Mouse (Mus musculus) v-Abl transformed pro-B cells (cell line): ENCODE measurements around the gene Lypd6.

Experiments
- in situ Hi-C, 2 experiments: fragments of 400-800 bp; cut with MboI; formaldehyde crosslinking; loops; one replicate each; pipeline ENCODE4 v1.15.1; 2025; ENCODE audit not compliant: unreplicated experiment in 2 of 2

The Lypd6 gene

DNA sequence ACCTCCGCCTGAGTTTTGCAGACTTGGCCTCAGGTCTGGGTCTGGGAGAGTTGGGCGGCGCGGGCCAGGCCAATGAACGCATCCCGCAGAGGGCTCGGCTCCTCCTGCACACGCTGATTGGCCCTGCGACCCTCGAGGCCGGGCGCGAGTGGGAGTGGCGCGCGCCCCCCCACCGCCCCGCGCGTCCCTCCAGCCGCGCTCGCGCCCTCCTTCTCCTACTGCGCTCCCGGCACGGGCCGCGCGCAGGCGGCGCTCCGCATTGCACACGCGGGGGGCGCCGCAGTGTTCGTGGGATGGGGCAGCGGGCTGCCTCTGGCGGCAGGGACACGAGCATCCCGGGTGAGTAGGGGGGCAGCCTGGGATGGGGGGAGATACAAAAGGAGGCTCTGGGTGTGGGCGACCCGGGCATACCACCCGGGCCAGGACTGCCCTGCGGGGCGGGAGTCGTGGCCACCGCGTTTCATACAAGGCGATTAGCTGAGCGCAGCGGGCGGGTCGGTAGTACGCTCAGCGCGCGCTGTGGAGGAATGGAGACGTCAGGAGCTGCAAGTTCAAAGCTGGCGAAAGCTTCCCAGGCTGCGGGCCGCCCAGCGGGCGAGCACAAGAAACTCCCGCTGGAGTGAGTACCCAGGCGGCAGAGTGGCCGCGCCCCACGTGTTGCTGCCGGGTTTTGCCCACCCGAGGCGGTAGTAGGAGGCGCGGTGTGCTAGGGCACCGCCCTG lies at the start of gene Lypd6:
Gene Lypd6 (plus strand): TSS at position 184 of the 722 bp plus-strand sequence.
- in situ Hi-C loops, result no loop called here

- in situ Hi-C loops, result no loop called here
Measured at GRCm38 (mm10) chr2:50019477-50019876, 46.8 kb upstream of the Lypd6 start.

DNA sequence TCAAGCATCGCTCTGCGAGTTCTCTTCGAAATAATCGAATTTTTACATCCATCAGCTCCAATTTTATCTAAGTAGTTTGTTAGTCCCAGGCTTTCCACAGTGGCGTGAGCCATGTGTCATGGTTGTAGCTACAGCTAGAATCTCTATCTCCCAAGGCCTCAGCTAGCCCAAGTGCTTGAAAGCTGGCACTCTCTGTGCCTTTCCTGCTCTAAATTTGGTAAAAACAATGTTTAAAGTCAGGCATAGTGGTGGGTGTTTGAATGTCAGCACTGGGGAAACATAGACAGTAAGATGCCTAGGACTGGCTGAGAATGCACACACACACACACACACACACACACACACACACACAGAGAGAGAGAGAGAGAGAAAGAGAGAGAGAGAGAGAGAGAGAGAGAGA lies 40.7 kb upstream of the Lypd6 start:
- in situ Hi-C loops, result no loop called here

DNA sequence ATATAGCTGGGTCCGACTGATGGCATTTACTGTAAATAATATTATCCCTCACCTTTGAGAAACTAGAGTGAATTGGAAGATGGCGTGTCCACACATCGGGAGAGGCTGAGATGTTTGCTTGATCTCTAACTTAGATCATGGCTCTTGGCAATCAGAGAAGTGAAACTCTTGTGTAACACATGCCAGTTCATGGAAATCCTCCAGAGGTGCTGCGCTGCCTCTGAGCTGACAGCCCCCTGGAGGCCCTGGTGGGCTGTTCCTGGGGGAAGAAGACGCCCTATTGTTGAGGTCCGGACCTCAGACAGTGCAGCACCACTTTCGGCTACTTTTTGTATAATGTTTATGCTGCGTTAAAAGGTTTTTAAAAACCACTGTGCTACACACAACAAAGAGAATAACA lies 37.3 kb upstream of the Lypd6 start:
- in situ Hi-C loops, result no loop called here

DNA sequence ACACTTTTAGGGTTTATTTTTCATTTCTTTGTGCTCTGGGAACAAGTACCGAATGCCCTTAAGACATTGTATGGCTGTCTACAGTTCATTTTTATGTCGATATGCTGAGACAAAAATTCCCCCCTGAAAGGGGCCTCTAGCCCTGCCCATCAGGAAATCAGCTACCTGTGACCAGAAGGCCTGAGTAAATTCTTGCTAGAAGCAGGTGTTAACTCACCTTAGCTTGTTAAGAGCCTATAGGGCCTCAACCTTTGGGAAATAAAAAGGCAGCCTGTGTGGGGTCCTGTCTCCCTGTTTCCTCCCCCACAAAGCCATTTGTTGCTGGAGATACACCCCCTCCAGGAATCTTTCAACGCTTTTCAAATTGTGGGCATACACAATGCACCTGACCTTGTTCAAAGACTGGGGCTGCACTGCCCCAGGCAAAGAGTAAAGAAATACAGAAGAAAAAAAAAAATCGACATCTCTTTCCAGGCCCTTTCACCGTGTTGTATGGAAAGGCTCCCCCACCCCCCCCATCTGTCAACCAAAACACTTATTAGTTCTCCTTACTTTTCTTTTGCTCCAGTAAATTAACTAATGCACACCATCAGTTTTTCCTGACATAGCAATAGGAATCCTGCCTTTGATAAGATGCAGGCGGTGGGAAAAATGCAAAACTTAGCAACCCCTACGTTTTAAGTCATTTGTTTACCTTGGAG lies 21.9 kb upstream of the Lypd6 start:
- in situ Hi-C loops, result no loop called here

DNA sequence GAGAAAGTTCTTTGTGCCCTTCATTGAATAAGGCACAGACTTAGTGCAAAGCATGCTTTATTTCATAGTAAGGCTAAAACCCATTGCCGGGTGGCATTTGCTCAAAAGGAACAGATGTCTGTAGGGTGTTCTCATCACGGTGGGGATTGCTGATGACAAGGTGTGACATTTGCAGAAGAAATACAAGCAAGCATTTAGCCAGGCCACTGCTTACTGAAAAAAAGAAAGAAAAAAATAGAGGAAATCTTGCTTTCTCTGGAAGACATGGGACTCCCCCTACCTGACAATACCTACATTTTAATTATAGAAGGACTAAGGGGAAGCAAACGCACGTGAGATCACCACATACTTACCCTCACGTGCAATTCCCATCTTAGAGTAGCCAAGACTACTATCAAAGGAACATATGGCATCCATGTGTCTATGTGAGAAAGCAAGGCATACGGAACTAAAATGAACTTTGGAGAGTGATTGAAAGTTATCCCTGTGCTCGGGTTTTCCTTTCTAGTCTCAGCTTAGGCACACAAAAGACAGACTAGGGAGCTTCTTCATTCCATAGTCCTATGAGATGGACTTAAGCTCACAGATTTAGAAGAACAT lies 21.3 kb upstream of the Lypd6 start:
- in situ Hi-C loops, result no loop called here

DNA sequence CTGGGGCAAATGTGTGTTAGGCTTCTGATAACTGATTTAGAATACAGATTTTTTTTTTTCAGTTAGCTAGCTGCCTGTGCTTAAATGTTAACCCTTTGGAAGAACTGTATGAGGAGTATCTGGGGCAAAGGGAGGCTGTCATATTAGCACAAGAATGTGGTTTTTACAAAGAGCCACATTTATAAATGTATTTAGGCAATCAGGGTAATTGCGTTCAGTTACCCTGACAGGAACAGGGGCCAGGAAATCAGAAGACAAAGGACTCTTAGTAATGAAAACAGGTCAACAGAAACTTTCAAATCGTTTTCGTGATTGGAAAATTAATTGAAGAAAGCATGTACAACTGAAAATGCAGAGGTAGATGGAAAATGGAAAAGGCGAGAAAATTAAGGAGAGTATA lies 20.4 kb upstream of the Lypd6 start:
- in situ Hi-C loops, result no loop called here

DNA sequence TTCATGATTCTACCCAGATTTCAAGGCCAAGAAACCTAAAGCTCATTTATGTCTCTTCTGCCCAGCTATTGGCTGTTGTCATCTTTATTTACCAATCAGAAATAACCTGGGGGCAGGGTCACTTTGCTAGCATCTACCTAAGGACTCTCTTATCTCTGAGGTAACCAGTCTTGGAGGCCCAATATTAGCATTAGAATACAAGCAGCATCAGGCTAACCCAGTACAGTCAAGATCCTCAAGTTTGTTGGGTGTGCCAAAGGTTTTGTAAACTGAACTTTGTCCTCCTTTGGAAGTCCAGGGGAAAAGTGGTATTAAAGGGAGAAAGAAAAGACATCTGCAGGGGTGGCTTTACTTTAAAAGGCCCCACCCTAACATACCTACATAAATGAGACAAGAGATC lies 17.8 kb upstream of the Lypd6 start:
- in situ Hi-C loops, result no loop called here

DNA sequence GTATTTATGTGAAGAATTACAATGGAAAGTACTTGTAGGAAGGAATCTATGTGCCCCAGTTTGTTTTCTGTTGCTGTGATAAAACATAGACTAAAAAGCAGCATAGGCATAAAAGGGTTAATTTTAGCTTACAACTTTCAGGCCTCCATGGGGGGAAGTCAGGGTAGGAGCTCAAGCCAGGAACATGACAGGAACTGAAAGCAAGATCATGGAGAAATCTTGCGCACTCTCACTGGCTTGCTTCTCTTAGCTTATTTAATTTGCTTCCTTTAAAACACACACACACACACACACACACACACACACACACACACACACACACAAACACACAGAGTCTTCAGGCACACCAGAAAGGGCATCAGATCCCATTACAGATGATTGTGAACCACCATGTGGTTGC lies 12.3 kb upstream of the Lypd6 start:
- in situ Hi-C loops, result no loop called here

DNA sequence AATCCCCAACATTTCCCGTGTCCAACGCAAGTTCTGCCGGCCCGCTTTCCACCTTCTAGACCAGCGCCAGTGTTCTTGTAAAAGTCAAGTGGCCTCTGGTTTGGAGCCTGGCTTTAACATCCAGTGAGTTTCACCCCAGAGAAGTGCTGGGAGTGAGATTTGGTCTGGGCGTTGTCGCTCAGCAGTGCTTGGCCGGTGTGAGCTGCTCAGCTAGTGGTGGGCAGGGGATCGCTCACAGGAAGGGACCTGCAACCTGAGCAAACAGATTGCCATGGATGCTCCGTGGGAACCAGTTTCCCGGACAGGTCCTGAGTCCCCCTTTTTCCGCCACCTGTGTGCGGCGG lies 355 bp upstream of the Lypd6 start:
- in situ Hi-C loops, result no loop called here

- in situ Hi-C loops, result no loop called here
Measured at GRCm38 (mm10) chr2:50066968-50067315, 713 bp downstream of the Lypd6 start.

DNA sequence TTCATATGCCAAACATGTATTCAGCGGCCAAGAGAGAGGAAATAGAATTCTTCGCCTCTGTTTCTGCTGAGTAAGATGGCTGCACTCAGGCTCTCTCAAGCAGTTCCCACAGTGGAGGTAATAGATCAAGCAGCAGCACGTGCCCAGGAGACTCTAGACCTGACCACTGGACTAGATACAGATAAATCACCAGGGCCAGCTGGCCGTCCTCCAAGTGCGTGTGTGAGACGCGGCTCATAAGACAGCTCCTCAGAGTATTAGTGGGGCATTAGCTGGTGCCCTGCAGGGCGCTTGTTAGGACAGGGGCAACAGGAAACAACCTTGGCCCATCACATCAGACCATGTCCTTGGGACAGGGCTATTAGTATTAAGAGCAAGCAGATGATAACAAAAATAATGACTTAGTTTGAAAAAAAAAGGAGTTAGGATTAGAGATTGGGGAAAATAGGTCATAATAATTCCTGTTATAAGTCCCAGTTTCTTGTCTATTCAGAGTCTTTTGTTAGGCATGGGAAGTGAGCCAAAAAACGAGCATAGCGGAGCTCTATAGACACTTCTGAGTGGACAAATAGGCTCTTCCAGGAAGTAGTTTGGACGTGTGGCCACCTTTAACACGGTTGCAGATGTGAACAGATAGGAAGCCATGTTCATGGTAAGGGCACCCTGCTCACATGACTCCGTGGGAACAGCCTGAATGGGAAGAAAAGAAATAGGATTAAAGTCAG lies 3.5 kb downstream of the Lypd6 start:
- in situ Hi-C loops, result no loop called here

DNA sequence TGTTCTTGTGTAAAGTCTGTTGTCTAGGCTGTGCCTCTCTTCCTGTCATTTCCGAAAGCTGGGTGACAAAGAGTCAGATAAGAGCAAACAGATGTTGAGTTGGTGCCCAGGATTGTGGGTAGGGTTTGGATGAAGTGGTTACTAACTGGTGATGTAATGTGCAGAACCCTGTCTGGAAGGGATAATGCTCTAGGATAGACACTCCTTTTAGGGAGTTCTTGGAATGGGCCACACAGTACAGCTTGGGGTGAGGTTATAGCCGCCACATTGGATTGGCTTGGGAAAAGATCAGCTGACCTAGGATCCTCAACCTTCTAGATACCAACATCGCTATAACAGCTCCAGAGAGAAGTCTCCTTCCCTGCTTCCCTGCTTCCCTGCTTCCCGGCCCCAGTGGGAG lies 5.9 kb downstream of the Lypd6 start:
- in situ Hi-C loops, result no loop called here

DNA sequence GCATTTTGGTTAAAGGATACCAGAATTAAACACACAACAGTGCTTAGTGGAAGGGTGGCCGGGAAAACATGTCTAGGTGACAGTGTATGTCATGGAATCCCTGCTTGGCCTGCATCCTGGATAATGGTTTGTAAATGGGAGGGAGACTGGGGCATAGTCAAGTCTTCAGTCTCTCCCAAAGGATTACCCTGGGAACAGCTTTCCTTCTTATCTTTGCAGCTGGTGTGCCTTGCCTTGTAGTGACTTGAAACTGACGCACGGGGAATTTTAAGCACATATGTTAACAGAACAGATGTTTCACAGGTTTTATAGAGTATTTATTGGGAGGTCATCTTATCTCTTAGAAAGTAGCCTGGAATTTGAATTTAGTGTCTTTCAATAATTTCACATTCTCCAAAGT lies 18.5 kb downstream of the Lypd6 start:
- in situ Hi-C loops, result no loop called here

DNA sequence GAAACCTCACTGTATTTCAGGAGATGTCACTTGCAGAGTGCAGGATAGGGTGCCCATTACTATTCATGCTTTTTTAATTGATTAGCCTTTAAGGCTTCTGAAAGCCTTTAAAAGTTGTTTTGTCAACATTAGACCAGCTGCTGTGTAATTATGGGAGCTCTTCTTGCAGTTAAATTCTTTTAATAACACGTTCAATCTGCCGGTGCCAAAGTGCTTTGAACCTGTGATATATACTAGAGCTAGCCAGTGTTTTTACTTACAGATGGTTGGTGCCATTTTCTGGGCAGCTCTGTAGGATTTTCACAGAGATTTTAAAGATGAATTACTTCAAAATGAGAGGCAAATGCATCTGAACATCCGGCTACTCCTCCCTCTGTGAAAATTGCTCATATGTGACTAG lies 21.5 kb downstream of the Lypd6 start:
- in situ Hi-C loops, result no loop called here

- in situ Hi-C loops, result no loop called here
Measured at GRCm38 (mm10) chr2:50096336-50096735, 30.1 kb downstream of the Lypd6 start.

DNA sequence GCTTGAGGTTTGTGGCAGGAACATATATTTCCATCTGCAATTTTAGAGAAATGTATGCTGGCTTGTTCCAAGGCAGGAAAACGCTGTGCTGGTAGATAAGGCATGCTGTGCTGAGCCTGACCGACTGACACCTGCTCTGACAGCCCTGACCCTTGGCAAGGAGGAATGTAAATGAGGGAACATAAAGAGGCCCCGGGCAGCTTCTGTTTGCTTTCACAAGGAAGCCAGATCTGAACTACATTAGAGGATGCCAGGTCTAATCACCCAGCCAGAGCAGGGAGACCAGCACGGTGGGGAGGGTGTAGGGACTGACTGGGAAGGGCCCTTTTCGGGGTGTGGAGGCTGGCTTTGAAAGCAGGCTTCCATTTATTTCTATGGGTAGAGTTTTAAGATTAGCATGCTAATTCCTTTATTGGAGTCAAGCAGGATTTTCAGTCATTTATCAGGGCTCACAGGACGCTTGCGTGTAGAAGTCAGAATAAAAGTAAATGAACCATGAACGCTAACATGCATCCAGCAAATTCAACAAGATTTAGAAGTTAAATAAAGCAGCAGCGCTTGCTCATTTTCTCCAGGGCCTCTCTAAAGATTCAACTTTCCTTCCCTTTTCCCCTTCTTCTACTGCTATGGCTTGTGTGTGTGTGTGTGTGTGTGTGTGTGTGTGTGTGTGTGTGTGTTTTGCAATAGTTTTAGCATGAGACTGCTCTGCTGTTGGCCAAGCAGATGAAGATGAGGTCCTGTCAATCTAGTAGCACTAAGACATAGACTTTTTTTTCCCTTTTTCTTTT lies 34.3 kb downstream of the Lypd6 start:
- in situ Hi-C loops, result no loop called here

- in situ Hi-C loops, result no loop called here
Measured at GRCm38 (mm10) chr2:50101152-50101450, 34.9 kb downstream of the Lypd6 start.

DNA sequence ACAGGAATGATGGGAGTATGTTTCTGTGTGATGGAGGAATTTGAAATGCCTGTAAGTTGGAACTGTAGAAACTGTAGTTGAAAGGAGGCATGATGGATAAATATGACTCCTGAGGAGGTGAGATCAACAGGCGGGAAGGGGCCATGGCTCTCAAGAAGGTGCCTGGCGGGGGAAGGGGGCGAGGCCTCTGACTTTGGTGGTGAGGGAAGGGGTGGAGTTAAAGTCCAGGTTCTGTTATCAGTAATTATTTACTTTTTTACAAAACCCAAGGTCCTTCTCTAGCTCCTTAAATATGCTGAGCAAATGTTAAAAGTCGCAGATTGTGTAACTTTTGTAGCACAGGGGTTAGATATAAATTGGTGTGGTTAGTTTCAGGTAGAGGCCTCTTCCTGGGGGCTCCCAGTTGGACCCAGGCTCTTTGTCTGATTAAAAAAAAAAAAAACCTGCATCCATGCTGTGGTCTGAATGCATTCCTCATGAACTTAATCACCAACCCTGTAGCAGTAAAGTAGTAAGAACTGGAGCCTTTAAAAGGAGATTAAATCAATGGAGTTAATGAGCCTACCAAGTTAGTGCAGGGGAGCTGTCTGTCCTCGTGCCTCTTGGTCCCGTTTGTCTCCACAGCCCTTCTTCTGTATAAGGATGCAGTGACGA lies 37.7 kb downstream of the Lypd6 start:
- in situ Hi-C loops, result no loop called here

GRCm38 (mm10) chr2:50105590-50105989 lies 39.4 kb downstream of the Lypd6 start:
- in situ Hi-C loops, result no loop called here

DNA sequence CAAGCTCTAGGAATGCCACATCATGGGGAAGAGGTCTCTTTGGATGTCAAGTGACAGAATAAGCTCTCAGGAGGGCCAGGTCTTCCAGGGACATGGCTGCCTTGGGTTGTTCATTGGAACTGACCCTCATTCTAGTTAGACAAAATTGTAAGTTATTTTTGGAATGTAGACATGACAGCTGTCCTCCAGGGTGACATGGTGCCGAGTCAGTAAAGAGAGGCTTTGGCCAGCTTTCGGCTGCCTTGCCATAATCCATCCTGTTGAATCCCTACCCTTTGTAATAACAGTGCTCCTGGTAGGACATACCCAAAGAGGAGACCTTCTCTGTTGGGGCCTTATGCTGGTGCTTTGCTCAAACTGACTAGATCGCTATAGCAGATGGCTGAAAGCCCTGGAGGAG lies 39.8 kb downstream of the Lypd6 start:
- in situ Hi-C loops, result no loop called here
